Mouse (Mus musculus) stomach, postnatal 0 days (tissue): ENCODE results near the gene Hikeshi.

ENCODE experiments used
- CTCF ChIP-seq: IDR thresholded peaks from 2 replicates; pipeline ENCODE4 v1.5.1; 2016; ENCODE audit warnings: antibody characterized with exemption, low read depth, mild to moderate bottlenecking, moderate library complexity
- EP300 ChIP-seq: optimal IDR thresholded peaks from 2 replicates; pipeline ENCODE3; 2016; ENCODE audit warnings: antibody characterized with exemption

GRCm38 (mm10) chr7:89981557-89981956 lies 40.6 kb upstream of the Hikeshi start:
- TF ChIP-seq CTCF (no peak), EP300 (no peak)
